23 mouse cellular contexts compared by ENCODE assay signal in genomic region chr12:14337813-14338212, GRCm38 (mm10).
DNase-seq lines count a peak whose midpoint lies in the region; ATAC-seq lines count a peak whose summit lies in the region.
"Had no signal": no experiment of that assay in that cellular context is flagged by ENCODE, and none has a peak within 500 bp of the region (broad histone marks: within the 10 kb centered on the region; RNA-seq: fewer than 3 reads in every experiment).

No protein-coding gene starts in this region.

- H3K4me1 ChIP-seq in forebrain, embryonic 12.5 days: no peaks in the 10 kb centered on the region
- H3K4me1 ChIP-seq in forebrain, embryonic 10.5 days: peaks cover 3% of the 10 kb centered on the region; the same call in 1 of the 2 replicates
- H3K4me1 ChIP-seq in hindbrain, embryonic 14.5 days (replicated peaks; ENCODE audit: control insufficient read depth, insufficient read depth, low read length): no peaks in the 10 kb centered on the region
- no peaks in the 10 kb centered on the region for H3K4me1 ChIP-seq in hindbrain, embryonic 16.5 days (ENCODE audit: control insufficient read depth, insufficient read depth, low read depth, low read length)
- no peaks in the 10 kb centered on the region for H3K4me1 ChIP-seq in kidney, embryonic 16.5 days (ENCODE audit: insufficient read depth, low read length)
- H3K4me1 ChIP-seq in midbrain, embryonic 13.5 days (replicated peaks): no peaks in the 10 kb centered on the region
- no peaks in the 10 kb centered on the region for H3K4me1 ChIP-seq in midbrain, embryonic 11.5 days (ENCODE audit: control insufficient read depth, insufficient read depth, low read length)
- H3K4me1 ChIP-seq: embryonic facial prominence, embryonic 10.5 days; embryonic facial prominence, embryonic 13.5 days had no signal

- H3K36me3 ChIP-seq in forebrain, embryonic 12.5 days (replicated peaks): no peaks in the 10 kb centered on the region
- no peaks in the 10 kb centered on the region for H3K36me3 ChIP-seq in forebrain, embryonic 10.5 days (replicated peaks)
- no peaks in the 10 kb centered on the region for H3K36me3 ChIP-seq in hindbrain, embryonic 14.5 days (replicated peaks; ENCODE audit: control insufficient read depth, insufficient read depth)
- H3K36me3 ChIP-seq in hindbrain, embryonic 16.5 days (ENCODE audit: control insufficient read depth, insufficient read depth, low read length): no peaks in the 10 kb centered on the region
- H3K36me3 ChIP-seq in kidney, embryonic 16.5 days (ENCODE audit: insufficient read depth, low read length): no peaks in the 10 kb centered on the region
- H3K36me3 ChIP-seq in midbrain, embryonic 13.5 days: no peaks in the 10 kb centered on the region
- H3K36me3 ChIP-seq in midbrain, embryonic 11.5 days (ENCODE audit: control insufficient read depth, insufficient read depth, low read length): no peaks in the 10 kb centered on the region
- H3K36me3 ChIP-seq: embryonic facial prominence, embryonic 10.5 days; embryonic facial prominence, embryonic 13.5 days had no signal

- H3K4me2 ChIP-seq in forebrain, embryonic 12.5 days: no peak overlapping the region
- no peak overlapping the region for H3K4me2 ChIP-seq in hindbrain, embryonic 14.5 days (replicated peaks)
- no peak overlapping the region for H3K4me2 ChIP-seq in hindbrain, embryonic 16.5 days (ENCODE audit: low read length)
- no peak overlapping the region for H3K4me2 ChIP-seq in kidney, embryonic 16.5 days (replicated peaks; ENCODE audit: low read depth, low read length)
- no peak overlapping the region for H3K4me2 ChIP-seq in midbrain, embryonic 13.5 days (replicated peaks)
- no peak overlapping the region for H3K4me2 ChIP-seq in midbrain, embryonic 11.5 days
- H3K4me2 ChIP-seq: embryonic facial prominence, embryonic 13.5 days; heart, embryonic 11.5 days had no signal

- H3K27ac ChIP-seq in forebrain, embryonic 12.5 days: no peak overlapping the region
- no peak overlapping the region for H3K27ac ChIP-seq in forebrain, embryonic 10.5 days
- no peak overlapping the region for H3K27ac ChIP-seq in hindbrain, embryonic 14.5 days
- no peak overlapping the region for H3K27ac ChIP-seq in hindbrain, embryonic 16.5 days (ENCODE audit: low read depth, low read length)
- no peak overlapping the region for H3K27ac ChIP-seq in kidney, embryonic 16.5 days (ENCODE audit: low read length)
- no peak overlapping the region for H3K27ac ChIP-seq in midbrain, embryonic 13.5 days
- H3K27ac ChIP-seq in midbrain, embryonic 11.5 days (ENCODE audit: low read depth, low read length): no peak overlapping the region
- H3K27ac ChIP-seq: embryonic facial prominence, embryonic 10.5 days; embryonic facial prominence, embryonic 13.5 days; gastrocnemius, adult 2 months had no signal

- H3K4me3 ChIP-seq in forebrain, embryonic 12.5 days (replicated peaks): no peak overlapping the region
- H3K4me3 ChIP-seq in forebrain, embryonic 10.5 days: no peak overlapping the region
- H3K4me3 ChIP-seq in hindbrain, embryonic 14.5 days (replicated peaks; ENCODE audit: low read length): no peak overlapping the region
- no peak overlapping the region for H3K4me3 ChIP-seq in hindbrain, embryonic 16.5 days (ENCODE audit: low read length)
- no peak overlapping the region for H3K4me3 ChIP-seq in kidney, embryonic 16.5 days (ENCODE audit: low read length)
- H3K4me3 ChIP-seq in midbrain, embryonic 13.5 days (replicated peaks): no peak overlapping the region
- H3K4me3 ChIP-seq in midbrain, embryonic 11.5 days (ENCODE audit: low read depth, low read length): no peak overlapping the region
- H3K4me3 ChIP-seq: embryonic facial prominence, embryonic 10.5 days; embryonic facial prominence, embryonic 13.5 days; erythroblast, embryonic 14.5 days; gastrocnemius, adult 2 months had no signal

- 65% methylated on average over 3 of the region's 3 CpGs for WGBS in forebrain, embryonic 12.5 days
- 78% methylated on average over 3 of the region's 3 CpGs for WGBS in forebrain, embryonic 10.5 days
- 58% methylated on average over 3 of the region's 3 CpGs for WGBS in hindbrain, embryonic 14.5 days
- WGBS in hindbrain, embryonic 16.5 days: 59% methylated on average over 3 of the region's 3 CpGs
- WGBS in kidney, embryonic 16.5 days: 68% methylated on average over 3 of the region's 3 CpGs
- WGBS in midbrain, embryonic 13.5 days: 67% methylated on average over 3 of the region's 3 CpGs
- WGBS in midbrain, embryonic 11.5 days: 70% methylated on average over 3 of the region's 3 CpGs

- no peaks in the 10 kb centered on the region for H3K27me3 ChIP-seq in forebrain, embryonic 12.5 days
- H3K27me3 ChIP-seq in forebrain, embryonic 10.5 days (ENCODE audit: poor library complexity, severe bottlenecking): no peaks in the 10 kb centered on the region
- no peaks in the 10 kb centered on the region for H3K27me3 ChIP-seq in hindbrain, embryonic 14.5 days (ENCODE audit: control insufficient read depth, insufficient read depth, low read length)
- H3K27me3 ChIP-seq in hindbrain, embryonic 16.5 days (replicated peaks; ENCODE audit: control insufficient read depth, insufficient read depth, low read length): no peaks in the 10 kb centered on the region
- no peaks in the 10 kb centered on the region; the same call in 1 of the 2 replicates for H3K27me3 ChIP-seq in kidney, embryonic 16.5 days (ENCODE audit: insufficient read depth, low read length)
- no peaks in the 10 kb centered on the region for H3K27me3 ChIP-seq in midbrain, embryonic 13.5 days
- no peaks in the 10 kb centered on the region for H3K27me3 ChIP-seq in midbrain, embryonic 11.5 days (ENCODE audit: control insufficient read depth, insufficient read depth, low read length)
- H3K27me3 ChIP-seq: embryonic facial prominence, embryonic 13.5 days had no signal

- ATAC-seq in forebrain, embryonic 12.5 days (ENCODE audit: low FRiP score): peak; percentile 36; the same call in 1 of the 2 replicates
- peak; percentile 43; the same call in 1 of the 2 replicates for ATAC-seq in hindbrain, embryonic 14.5 days (ENCODE audit: low FRiP score)
- ATAC-seq in hindbrain, embryonic 16.5 days: no peak
- peak; percentile 75 for ATAC-seq in kidney, embryonic 16.5 days (ENCODE audit: low FRiP score, low TSS enrichment)
- peak; percentile 24; the same call in 1 of the 2 replicates for ATAC-seq in midbrain, embryonic 13.5 days
- ATAC-seq in midbrain, embryonic 11.5 days (ENCODE audit: low FRiP score): no peak
- ATAC-seq: activated CD4-positive, CD25-positive, alpha-beta regulatory T cell, adult 4 months; forebrain, embryonic 14.5 days; forebrain, postnatal 0 days had no signal

- no peak for DNase-seq in forebrain, embryonic 10.5 days (ENCODE audit: extremely low spot score, low spot score)
- no peak for DNase-seq in hindbrain, embryonic 14.5 days (ENCODE audit: low spot score)
- DNase-seq in kidney, postnatal 10 days: no peak
- DNase-seq in midbrain, embryonic 11.5 days (ENCODE audit: low spot score, missing footprints): no peak
- DNase-seq: adrenal gland, adult 8-10 months; adrenal gland, postnatal 25 days; cerebellum, adult 11-12 months; cerebellum, adult 8-10 months; cerebellum, postnatal 10 days; cerebellum, postnatal 36 days; forebrain, postnatal 0 days; gastrocnemius, adult 2 months; gastrocnemius, postnatal 14 days had no signal

- H3K9ac ChIP-seq in forebrain, embryonic 12.5 days: no peak overlapping the region
- H3K9ac ChIP-seq in hindbrain, embryonic 14.5 days: no peak overlapping the region
- H3K9ac ChIP-seq in hindbrain, embryonic 16.5 days (ENCODE audit: low read depth, low read length): no peak overlapping the region
- no peak overlapping the region for H3K9ac ChIP-seq in kidney, embryonic 16.5 days (replicated peaks; ENCODE audit: low read length)
- no peak overlapping the region for H3K9ac ChIP-seq in midbrain, embryonic 13.5 days (replicated peaks)
- no peak overlapping the region for H3K9ac ChIP-seq in midbrain, embryonic 11.5 days (ENCODE audit: low read length)
- H3K9ac ChIP-seq: embryonic facial prominence, embryonic 13.5 days; forebrain, postnatal 0 days had no signal

- H3K9me3 ChIP-seq in forebrain, embryonic 12.5 days: no peaks in the 10 kb centered on the region
- H3K9me3 ChIP-seq in forebrain, embryonic 10.5 days: no peaks in the 10 kb centered on the region
- H3K9me3 ChIP-seq in hindbrain, embryonic 14.5 days (ENCODE audit: control insufficient read depth, low read length): no peaks in the 10 kb centered on the region
- H3K9me3 ChIP-seq in hindbrain, embryonic 16.5 days (ENCODE audit: control insufficient read depth, low read length): no peaks in the 10 kb centered on the region
- no peaks in the 10 kb centered on the region for H3K9me3 ChIP-seq in kidney, embryonic 16.5 days (ENCODE audit: low read length)
- H3K9me3 ChIP-seq in midbrain, embryonic 13.5 days: no peaks in the 10 kb centered on the region
- H3K9me3 ChIP-seq in midbrain, embryonic 11.5 days (ENCODE audit: control insufficient read depth, low read length): no peaks in the 10 kb centered on the region
- H3K9me3 ChIP-seq: embryonic facial prominence, embryonic 10.5 days; embryonic facial prominence, embryonic 13.5 days had no signal

Comparison
In these comparisons a context has a peak if more than half of its experiments do, and no peak if none do; other contexts are left out.
1. ATAC-seq: peak in forebrain, embryonic 12.5 days (single experiment), hindbrain, embryonic 14.5 days (single experiment), kidney, embryonic 16.5 days (single experiment) and midbrain, embryonic 13.5 days (single experiment); none in hindbrain, embryonic 16.5 days (single experiment) and midbrain, embryonic 11.5 days (single experiment).